Mouse (Mus musculus) CH12.LX (cell line): ENCODE measurements around the gene Dnajc7.

ENCODE experiments used
- JUND ChIP-seq: conservative IDR thresholded peaks from 2 replicates; pipeline ENCODE4 v1.6.1; 2011; ENCODE audit warnings: low read depth, low read length, improper control_type of control experiment
- POLR2A ChIP-seq: IDR thresholded peaks from 2 replicates; pipeline ENCODE4 v1.6.1; 2011; ENCODE audit warnings: low read depth, mild to moderate bottlenecking, improper control_type of control experiment, low read length
- ZC3H11A ChIP-seq: IDR thresholded peaks from 2 replicates; pipeline ENCODE4 v1.6.1; 2012; ENCODE audit warnings: low read depth, mild to moderate bottlenecking, inconsistent platforms, low read length, improper control_type of control experiment

GRCm38 (mm10) chr11:100546955-100547354 is 73.0 kb downstream of the Dnajc7 start:
- TF ChIP-seq JUND (no peak), POLR2A (no peak), ZC3H11A (no peak)
